Mouse (Mus musculus): ENCODE measurements at regions not wholly inside any gene's neighbourhood (a gene's known extent, or its start where the extent isn't known, plus 50 kb on each side); places are given as distances from the start of the nearest gene placed in this dataset.

DNA sequence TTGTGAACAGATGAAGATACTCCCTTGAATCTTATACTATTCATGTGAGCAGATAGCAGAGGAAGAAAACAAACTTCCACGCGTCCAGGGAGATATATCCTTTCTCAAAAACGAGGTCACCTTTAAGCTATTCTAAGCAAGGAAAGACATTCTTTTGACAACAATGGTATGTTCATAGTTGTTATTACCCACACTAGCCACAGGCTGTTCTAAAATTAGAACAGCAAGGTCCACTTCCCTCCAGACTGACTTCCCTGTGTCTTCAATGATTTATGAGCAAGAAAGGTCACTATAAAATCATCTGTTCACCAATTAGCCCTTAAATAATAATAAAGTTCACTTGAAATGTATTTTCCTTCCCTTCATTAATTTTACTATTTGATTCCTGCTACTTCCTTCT is 263.3 kb upstream of the Cpeb2 start:
- Histone ChIP-seq H3K4me3 (ENCODE audit: control insufficient read depth, low read depth, low read length) (no peak overlapping the region), H3K4me1 (ENCODE audit: control insufficient read depth, insufficient read depth, low read length) (no peaks in the 10 kb centered on the region), H3K36me3 (ENCODE audit: control insufficient read depth, insufficient read depth, low read length) (no peaks in the 10 kb centered on the region), H3K27ac (ENCODE audit: control insufficient read depth, insufficient read depth, low read depth, low read length) (no peak overlapping the region), H3K27me3 (ENCODE audit: control insufficient read depth, insufficient read depth, low read length) (no peaks in the 10 kb centered on the region)
- TF ChIP-seq POLR2A (IDR thresholded peaks at IDR 0.05; ENCODE audit: control insufficient read depth, low read depth, low read length), result no peak
- TF ChIP-seq CTCF (IDR thresholded peaks at IDR 0.05; ENCODE audit: control insufficient read depth, insufficient read depth, insufficient replicate concordance, low read depth, low read length), result no peak

DNA sequence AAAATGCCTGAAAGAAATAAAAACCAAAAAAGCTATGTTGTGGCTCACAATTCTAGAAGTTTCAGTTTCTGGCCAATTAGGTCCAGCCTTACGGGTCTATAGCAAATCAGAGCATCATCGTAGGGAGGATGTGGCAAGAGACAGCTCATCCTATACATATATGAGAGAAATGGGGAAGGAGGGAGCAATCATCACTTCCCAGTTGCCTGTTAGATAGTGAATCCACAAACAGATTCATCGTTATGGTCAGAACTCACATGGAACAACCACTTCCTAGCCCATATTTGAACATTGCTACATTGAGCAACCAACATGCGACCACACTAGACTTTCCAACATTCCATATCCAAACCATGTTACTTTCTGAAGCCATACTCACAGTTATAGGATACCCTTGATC is 255.9 kb upstream of the Cpeb2 start:
- no peaks in the 10 kb centered on the region for H3K36me3 ChIP-seq (ENCODE audit: control insufficient read depth, insufficient read depth, low read length)
- H3K4me3 ChIP-seq (ENCODE audit: control insufficient read depth, low read depth, low read length), result no peak overlapping the region
- TF ChIP-seq CTCF (IDR thresholded peaks at IDR 0.05; ENCODE audit: control insufficient read depth, insufficient read depth, insufficient replicate concordance, low read depth, low read length) (no peak), POLR2A (IDR thresholded peaks at IDR 0.05; ENCODE audit: control insufficient read depth, low read depth, low read length) (no peak)
- no peak overlapping the region for H3K27ac ChIP-seq (ENCODE audit: control insufficient read depth, insufficient read depth, low read depth, low read length)
- H3K27me3 ChIP-seq (ENCODE audit: control insufficient read depth, insufficient read depth, low read length), result no peaks in the 10 kb centered on the region
- no peaks in the 10 kb centered on the region for H3K4me1 ChIP-seq (ENCODE audit: control insufficient read depth, insufficient read depth, low read length)

DNA sequence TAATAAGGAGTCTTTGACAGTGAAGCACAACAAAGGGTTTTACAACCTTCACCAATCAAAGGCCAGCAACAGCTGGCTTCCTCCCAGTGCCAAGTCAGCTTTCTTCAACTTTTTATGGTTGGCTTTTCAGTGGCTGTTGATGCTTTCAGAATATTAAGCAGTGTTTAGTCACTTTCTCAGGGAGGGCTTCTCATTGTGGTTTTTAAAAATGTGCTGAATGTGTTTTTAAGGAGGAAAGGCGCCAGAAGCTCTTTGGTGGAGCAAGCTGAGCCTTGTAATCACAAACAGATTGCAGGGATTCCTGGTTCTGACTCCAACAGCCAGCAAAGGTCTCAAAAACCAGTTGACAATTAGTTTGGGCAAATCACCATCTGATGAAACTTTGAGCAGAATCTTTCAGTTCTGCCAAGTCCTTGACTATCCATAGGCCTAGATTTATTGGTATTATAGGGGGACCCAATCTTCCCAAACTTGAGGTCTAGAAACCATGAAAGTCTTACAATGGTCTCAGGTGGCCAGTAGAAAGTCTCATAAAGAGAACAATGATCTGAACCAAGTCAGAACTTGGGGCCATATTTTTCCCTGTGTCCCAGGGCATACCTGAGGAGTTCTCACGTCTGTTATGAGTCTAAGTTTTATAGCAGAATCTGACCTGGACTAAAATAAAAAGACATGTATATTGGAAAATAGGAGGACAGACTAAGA is 251.9 kb upstream of the Cpeb2 start:
- Histone ChIP-seq H3K36me3 (ENCODE audit: control insufficient read depth, insufficient read depth, low read length) (no peaks in the 10 kb centered on the region), H3K4me3 (ENCODE audit: control insufficient read depth, low read depth, low read length) (no peak overlapping the region), H3K4me1 (ENCODE audit: control insufficient read depth, insufficient read depth, low read length) (no peaks in the 10 kb centered on the region), H3K27ac (ENCODE audit: control insufficient read depth, insufficient read depth, low read depth, low read length) (no peak overlapping the region), H3K27me3 (ENCODE audit: control insufficient read depth, insufficient read depth, low read length) (no peaks in the 10 kb centered on the region)
- TF ChIP-seq POLR2A (IDR thresholded peaks at IDR 0.05; ENCODE audit: control insufficient read depth, low read depth, low read length) (no peak), CTCF (IDR thresholded peaks at IDR 0.05; ENCODE audit: control insufficient read depth, insufficient read depth, insufficient replicate concordance, low read depth, low read length) (no peak)

DNA sequence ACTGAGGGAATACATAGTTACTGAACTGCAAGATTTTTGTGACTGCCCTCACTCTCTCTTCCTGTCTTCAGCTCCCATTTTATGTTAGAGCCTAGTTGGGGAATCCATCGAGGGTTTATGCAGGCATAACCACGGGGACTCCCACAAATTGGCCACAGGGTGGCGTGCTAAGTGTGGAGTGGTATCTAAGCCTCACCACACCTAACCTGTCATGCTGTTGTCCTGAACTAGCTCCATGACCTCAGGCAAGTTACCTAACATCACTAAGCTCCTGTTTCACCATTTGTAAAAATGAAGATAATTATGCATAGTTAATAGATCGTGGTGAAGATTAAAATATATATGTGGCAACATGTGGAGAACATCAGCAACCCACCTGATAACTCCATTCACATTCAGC is 246.8 kb upstream of the Cpeb2 start:
- TF ChIP-seq POLR2A (IDR thresholded peaks at IDR 0.05; ENCODE audit: control insufficient read depth, low read depth, low read length) (no peak), CTCF (IDR thresholded peaks at IDR 0.05; ENCODE audit: control insufficient read depth, insufficient read depth, insufficient replicate concordance, low read depth, low read length) (no peak)
- H3K4me3 ChIP-seq (ENCODE audit: control insufficient read depth, low read depth, low read length), result no peak overlapping the region
- no peak overlapping the region for H3K27ac ChIP-seq (ENCODE audit: control insufficient read depth, insufficient read depth, low read depth, low read length)
- H3K4me1 ChIP-seq (ENCODE audit: control insufficient read depth, insufficient read depth, low read length), result no peaks in the 10 kb centered on the region
- no peaks in the 10 kb centered on the region for H3K36me3 ChIP-seq (ENCODE audit: control insufficient read depth, insufficient read depth, low read length)
- no peaks in the 10 kb centered on the region for H3K27me3 ChIP-seq (ENCODE audit: control insufficient read depth, insufficient read depth, low read length)

DNA sequence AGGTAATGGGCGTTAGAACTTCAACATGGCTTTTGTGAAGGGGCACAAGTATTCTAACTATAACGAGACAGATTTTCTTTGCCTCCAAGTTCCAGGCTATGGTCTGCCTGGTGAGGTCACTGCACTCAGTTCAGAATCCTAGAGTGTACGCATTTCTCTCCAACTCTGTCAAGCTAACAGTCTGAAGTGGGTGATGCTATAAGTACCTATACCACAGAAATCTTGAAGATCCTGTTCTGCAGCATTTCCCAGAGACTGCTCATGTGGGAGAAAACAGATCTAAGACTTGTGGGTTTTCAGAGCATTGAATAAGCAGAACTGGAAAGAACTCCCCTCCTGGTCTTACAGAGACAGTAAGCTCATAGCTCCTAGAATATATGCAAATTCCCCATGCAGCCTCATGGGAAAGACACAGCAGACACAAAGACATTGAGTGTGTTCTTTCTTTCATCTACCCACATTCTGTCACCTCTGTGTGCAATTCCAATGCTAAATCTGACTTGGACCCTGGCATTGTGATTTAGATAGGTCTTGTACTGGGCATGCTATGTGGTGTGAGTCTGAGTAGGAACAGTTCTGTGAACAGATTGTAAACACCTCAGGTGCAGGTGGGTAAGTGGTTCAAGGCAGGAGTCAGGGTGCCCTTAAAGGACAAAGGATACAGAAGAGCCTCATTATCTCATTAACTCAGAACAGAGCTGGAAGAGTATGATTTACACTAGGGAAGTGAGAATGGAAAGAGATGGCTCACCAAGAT is 245.1 kb upstream of the Cpeb2 start:
- H3K4me1 ChIP-seq (ENCODE audit: control insufficient read depth, insufficient read depth, low read length), result no peaks in the 10 kb centered on the region
- no peaks in the 10 kb centered on the region for H3K36me3 ChIP-seq (ENCODE audit: control insufficient read depth, insufficient read depth, low read length)
- H3K4me3 ChIP-seq (ENCODE audit: control insufficient read depth, low read depth, low read length), result no peak overlapping the region
- no peak for TF ChIP-seq CTCF (IDR thresholded peaks at IDR 0.05; ENCODE audit: control insufficient read depth, insufficient read depth, insufficient replicate concordance, low read depth, low read length)
- no peak for TF ChIP-seq POLR2A (IDR thresholded peaks at IDR 0.05; ENCODE audit: control insufficient read depth, low read depth, low read length)
- H3K27ac ChIP-seq (ENCODE audit: control insufficient read depth, insufficient read depth, low read depth, low read length), result no peak overlapping the region
- no peaks in the 10 kb centered on the region for H3K27me3 ChIP-seq (ENCODE audit: control insufficient read depth, insufficient read depth, low read length)

DNA sequence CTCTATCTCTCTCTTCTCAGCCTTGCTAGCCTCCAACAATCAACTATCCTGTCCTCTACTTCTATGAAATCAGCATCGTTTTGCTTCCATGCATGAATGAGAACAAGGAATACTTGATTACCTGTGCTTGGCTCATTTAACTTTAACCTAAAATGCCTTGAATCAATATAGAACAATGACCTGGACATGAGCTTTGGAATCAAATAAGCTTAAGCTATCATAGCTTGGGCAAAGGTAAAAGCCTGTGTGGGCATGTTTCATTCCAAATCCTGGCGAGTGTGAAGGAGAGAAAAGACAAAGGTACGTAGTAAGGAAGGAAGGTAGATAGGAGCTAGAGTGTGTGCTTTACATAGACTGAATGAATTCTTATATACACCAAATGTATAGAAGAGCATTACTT is 243.7 kb upstream of the Cpeb2 start:
- Histone ChIP-seq H3K27ac (ENCODE audit: control insufficient read depth, insufficient read depth, low read depth, low read length) (no peak overlapping the region), H3K36me3 (ENCODE audit: control insufficient read depth, insufficient read depth, low read length) (no peaks in the 10 kb centered on the region), H3K4me3 (ENCODE audit: control insufficient read depth, low read depth, low read length) (no peak overlapping the region), H3K4me1 (ENCODE audit: control insufficient read depth, insufficient read depth, low read length) (no peaks in the 10 kb centered on the region), H3K27me3 (ENCODE audit: control insufficient read depth, insufficient read depth, low read length) (no peaks in the 10 kb centered on the region)
- no peak for TF ChIP-seq CTCF (IDR thresholded peaks at IDR 0.05; ENCODE audit: control insufficient read depth, insufficient read depth, insufficient replicate concordance, low read depth, low read length)
- TF ChIP-seq POLR2A (IDR thresholded peaks at IDR 0.05; ENCODE audit: control insufficient read depth, low read depth, low read length), result no peak

DNA sequence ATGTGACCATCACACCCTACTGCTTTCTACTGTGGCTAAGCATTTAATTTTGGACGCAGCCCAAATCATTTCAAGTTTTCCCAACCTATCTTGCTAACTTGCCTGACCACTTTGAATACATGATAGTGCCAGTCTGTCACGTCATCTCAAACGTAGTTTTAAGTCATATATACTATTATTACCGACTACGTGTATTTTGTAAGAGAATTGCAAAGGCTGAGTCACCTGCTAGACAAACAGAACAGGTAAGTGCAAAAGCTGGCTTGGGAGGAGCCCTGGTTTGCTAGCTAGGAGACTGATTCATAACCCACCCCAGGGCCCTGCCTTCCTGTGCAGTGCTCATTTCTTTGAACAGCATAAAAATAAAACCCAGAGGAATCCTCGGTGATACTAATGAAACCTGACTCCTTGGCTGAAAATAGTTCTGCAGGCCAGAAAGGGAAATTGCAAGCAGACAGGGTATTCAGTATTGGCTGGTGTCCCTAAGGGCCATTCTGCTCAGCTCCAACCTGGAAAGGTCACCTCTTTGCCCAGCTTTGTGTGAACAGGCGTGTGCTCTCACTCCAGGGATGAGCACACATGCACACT is 208.9 kb upstream of the Cpeb2 start:
- Histone ChIP-seq H3K4me3 (ENCODE audit: control insufficient read depth, low read depth, low read length) (no peak overlapping the region), H3K36me3 (ENCODE audit: control insufficient read depth, insufficient read depth, low read length) (no peaks in the 10 kb centered on the region), H3K27me3 (ENCODE audit: control insufficient read depth, insufficient read depth, low read length) (no peaks in the 10 kb centered on the region), H3K4me1 (ENCODE audit: control insufficient read depth, insufficient read depth, low read length) (no peaks in the 10 kb centered on the region), H3K27ac (ENCODE audit: control insufficient read depth, insufficient read depth, low read depth, low read length) (no peak overlapping the region)
- TF ChIP-seq CTCF (IDR thresholded peaks at IDR 0.05; ENCODE audit: control insufficient read depth, insufficient read depth, insufficient replicate concordance, low read depth, low read length), result no peak
- TF ChIP-seq POLR2A (IDR thresholded peaks at IDR 0.05; ENCODE audit: control insufficient read depth, low read depth, low read length), result no peak

Measured in testis, adult 2 months (tissue).